Mouse (Mus musculus) brain, embryonic 14.5 days (tissue): Measurements from ENCODE around the gene Gm47985. TPM values are rescaled to one million over a fixed set of nuclear protein-coding genes. Genes with fewer than 3 reads are reported as not detected.

Experiments
- DNase-seq: peaks from one replicate; pipeline ENCODE4 v3.0.0-alpha.2; 2011; ENCODE audit warnings: low read depth
- CTCF ChIP-seq: fragments of 200-500 bp; IDR thresholded peaks from 2 replicates; pipeline ENCODE4 v1.5.1; 2012; ENCODE audit warnings: inconsistent platforms, mild to moderate bottlenecking, moderate library complexity, borderline replicate concordance; ENCODE audit not compliant: insufficient read depth, insufficient read length; ENCODE audit errors: extremely low read depth
- POLR2A ChIP-seq: fragments of 200-500 bp; IDR thresholded peaks from 2 replicates; pipeline ENCODE4 v1.6.1; 2012; ENCODE audit warnings: mild to moderate bottlenecking, inconsistent platforms, borderline replicate concordance; ENCODE audit not compliant: poor library complexity, insufficient read depth, insufficient read length, severe bottlenecking; ENCODE audit errors: extremely low read depth
- polyA plus RNA-seq: library from polyadenylated mRNA; depleted of rRNA; stranded (reverse); fragments of >200 nt; gene quantifications from 2 replicates; pipeline ENCODE4 v1.2.3, GENCODE M21; 2012; rRNA removed

Gm47985 gene
- polyA plus RNA-seq, 1 experiment = not detected

DNA sequence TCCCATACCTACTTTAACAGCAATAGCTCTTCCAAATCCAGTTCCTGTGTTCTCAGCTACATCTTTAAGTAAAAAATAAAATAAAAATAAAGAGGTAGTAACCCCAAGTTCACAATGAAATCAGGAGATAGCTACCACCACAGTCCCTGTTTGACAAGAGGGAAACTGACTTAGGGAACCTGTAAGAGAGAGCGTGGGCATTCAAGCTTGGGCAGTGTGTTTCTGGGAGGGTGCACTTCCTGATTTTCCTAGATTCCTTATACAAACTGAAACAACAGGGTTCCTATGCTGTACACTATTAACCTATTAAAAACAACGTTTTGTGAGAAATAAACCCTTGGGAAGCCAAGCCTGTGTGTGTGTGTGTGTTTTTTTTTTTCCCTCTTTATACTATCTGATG is 32.5 kb downstream of the Gm47985 start:
- no peak for DNase-seq
- no peak for TF ChIP-seq CTCF
- no peak for TF ChIP-seq POLR2A

DNA sequence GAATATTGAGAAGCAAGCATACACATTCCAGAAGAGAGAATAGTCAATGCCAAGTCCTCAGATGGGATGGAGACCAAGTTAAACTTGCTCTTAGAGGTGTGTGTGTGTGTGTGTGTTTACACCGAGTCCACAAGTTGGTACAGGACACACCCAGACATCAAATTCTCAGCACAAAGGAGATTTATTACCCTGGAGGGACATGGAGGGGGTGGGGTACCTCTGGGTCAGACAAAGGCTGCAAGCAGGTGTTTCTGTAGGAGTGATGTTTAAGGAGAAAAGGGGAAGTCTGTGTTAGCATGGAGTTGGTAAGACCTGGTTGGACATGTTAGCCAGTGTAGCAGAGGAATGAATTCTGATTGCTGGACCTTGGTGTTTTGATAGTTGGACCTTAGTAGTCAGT is 33.6 kb downstream of the Gm47985 start:
- DNase-seq = no peak
- TF ChIP-seq CTCF (no peak), POLR2A (no peak)

DNA sequence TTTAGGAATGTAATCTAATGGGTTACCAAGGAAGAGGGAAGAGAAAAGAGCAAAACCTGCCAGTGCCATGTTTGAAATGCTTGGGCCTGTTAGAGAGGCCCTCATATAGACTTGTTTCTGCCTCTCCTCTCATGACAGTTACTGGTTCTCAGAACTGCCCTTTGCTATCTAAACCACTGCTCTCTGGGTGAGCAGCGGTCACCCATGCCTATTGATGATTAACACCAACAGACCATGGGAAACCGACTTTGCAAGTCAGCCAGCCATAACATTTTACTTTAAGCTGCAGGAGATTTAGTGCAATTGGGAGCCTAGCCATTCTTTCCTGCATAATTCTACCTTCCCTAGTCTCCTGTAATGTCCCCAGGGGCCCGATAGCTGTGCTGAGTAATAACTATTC is 34.1 kb downstream of the Gm47985 start:
- TF ChIP-seq POLR2A (no peak), CTCF (no peak)
- DNase-seq = no peak

DNA sequence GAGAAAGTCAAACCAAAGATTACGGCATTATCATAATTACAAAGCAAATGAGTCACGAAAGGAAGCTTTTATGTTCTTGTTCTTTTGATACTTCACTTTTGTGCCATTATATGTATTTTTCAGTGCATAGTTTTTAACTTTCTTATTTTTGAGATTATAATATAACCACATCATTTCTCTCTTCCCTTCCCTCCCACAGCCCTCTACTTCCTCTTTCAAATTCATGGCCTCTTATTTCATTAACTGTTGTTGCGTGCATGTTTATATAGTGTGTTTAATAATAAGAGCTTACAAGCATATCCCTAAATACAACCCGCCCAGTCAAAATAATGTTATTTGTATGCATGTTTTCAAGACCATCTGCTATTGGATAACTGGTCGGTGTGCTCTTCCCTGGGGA is 36.7 kb downstream of the Gm47985 start:
- no peak for TF ChIP-seq POLR2A
- no peak for TF ChIP-seq CTCF
- DNase-seq = no peak

DNA sequence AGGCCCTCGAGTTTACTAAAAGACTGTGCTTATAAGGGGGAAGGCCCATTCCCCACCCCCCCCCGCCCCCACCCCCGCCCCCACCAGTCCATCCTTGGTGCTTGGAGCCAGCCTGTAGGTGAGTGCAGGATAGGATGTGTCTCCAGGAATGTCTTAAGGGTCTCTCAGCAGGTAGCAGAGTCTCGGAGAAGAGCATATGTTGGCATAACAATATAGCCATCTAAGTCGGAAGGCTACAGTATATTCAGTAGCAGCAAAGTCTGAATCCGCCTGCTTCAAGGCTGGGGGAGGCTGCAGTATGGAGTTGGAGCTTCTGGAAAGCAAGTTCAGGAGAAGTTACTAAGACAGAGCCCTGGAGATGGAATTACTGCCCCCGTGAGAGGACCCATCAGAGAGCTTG is 37.8 kb downstream of the Gm47985 start:
- DNase-seq = no peak
- TF ChIP-seq POLR2A (no peak), CTCF (no peak)

DNA sequence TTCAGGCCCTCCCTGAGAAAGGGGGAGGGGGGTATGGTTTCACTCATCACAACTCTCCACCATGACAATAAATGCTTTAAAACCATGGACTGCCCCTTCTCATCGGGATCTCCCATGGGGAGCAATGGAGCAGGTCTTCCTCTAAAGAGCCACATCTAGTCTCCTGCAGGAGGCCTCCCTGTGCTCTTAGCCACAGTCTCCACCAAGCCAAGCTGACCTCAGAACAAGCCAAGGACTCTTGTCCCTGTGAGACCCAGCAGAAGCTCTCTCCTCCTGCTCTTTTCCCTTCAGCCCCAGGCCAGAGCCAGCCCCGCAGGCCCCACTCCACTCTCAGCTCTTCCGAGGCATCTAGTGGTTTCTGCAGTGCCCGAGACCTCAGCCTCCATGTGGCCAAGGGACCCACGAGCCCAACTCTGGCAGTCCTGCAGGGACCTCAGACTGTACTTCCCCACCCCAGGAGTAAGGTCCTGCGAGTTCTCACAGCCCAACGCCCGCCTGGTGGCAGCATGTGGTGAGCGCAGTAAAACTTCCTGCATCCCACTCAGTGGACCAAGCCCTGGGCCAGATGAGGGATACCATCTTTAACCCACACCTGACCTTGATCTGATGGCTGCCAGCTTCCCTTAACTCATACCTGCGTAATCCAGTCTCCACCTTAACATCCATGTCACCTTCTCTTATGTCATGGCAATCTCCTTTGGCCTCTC is 40.4 kb downstream of the Gm47985 start:
- TF ChIP-seq CTCF (no peak), POLR2A (no peak)
- no peak for DNase-seq

DNA sequence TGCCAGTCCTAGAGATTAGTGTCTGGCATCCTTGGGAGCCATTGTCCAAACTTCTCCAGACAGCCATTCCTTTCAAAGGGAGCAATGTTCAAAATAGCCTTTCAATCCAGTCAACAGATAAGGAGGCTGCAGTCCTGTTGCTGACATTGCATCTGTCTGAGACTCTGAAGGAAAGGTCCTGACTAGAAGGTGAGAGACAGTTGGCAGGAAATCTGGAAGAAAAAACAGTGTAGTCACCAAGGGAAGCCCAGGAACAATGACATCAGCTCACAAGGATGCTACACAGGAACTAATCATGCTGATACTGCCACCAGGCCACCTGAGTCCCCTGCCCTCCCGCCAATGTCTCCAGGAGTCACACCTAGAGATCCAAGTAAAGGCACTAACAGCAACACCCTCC is 41.0 kb downstream of the Gm47985 start:
- no peak for TF ChIP-seq POLR2A
- no peak for TF ChIP-seq CTCF
- DNase-seq = no peak

DNA sequence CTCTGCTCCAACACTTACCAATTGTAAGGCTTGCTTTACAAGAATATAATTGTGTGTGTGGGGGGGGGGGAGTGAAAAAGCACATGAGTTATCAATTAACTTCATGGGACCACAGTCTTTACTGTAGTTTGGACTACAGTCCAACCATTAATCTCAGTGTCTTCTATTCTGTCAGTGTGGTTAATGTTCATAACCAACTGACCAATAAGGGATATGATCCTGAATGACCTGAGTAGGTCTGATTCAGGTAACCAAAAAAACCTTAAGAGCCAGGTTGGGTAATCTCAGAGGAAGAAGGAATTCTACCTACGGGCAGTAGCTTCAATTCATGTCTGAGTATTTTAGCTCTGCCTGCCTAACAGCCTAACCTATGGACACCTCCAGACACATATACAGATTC is 42.2 kb downstream of the Gm47985 start:
- TF ChIP-seq POLR2A (no peak), CTCF (no peak)
- DNase-seq = no peak

DNA sequence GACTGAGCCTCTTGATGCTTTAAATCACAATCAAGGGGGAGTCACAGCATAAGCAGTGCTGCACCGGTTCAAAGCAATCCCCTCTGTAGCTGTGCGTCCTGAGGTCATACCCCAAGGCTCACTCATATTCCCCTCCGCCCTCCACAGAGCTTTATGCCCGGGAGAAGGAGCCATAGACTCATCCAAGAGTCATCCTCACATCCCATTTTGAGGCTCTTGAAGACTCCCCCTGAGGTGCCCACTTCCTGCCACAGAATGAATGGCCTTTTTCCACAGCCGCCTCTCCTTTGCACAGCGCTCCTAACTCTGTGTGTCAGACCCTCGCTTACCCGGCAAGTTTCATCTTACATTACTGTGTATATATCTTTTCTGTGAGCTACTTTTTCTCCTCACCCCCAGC is 45.2 kb downstream of the Gm47985 start:
- no peak for DNase-seq
- no peak for TF ChIP-seq POLR2A
- no peak for TF ChIP-seq CTCF

DNA sequence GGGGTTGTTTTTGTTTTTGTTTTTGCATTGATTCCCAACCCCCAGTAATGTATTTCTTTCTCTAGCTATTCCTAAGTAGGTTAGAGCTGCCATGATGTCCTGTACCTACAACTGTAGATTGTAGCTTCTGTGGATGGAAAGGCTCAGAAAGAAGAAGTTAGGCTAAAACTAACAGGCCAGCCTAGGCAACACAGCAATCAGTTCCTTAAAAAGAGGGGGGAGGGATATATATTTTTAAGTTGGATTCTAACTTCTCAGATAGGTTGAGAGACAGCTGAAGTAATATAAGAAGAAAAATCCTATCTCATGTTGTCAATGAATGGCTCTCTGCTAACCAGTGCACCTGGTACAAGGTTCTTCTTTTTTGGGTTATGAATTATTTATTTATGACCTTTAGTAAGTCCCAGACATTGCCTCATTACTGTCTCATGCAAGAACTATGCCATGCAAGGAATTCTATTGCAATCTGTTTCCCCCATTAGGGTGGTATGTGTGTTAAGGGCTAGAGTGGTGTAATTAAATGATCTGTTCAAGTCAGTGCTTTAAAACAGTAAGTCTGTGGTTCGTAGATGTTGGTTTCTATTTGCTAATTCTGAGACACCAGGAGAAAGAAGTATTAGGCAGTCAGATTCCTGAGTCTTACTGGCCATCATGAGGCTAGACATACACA is 46.1 kb downstream of the Gm47985 start:
- no peak for TF ChIP-seq POLR2A
- TF ChIP-seq CTCF = no peak
- DNase-seq = no peak

DNA sequence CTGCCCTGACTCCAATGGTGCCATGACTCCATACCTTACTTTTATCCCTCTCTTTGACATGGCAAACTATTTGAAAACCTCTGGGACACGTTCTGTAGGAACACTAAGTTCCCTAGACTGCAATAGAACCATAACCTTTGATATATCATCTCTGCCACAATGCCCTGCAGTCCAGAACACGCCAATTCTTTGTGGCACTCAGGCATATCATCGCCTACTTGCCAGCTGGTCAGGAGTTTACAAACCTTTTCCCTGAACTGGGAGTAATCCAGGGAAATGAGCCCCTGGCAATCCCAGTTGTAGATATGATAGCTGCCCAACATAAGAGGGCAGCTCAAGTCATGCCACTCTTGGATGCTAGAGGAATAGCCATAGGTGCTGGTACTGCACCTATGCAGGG is 50.0 kb downstream of the Gm47985 start:
- DNase-seq = no peak
- TF ChIP-seq POLR2A (no peak), CTCF (no peak)

DNA sequence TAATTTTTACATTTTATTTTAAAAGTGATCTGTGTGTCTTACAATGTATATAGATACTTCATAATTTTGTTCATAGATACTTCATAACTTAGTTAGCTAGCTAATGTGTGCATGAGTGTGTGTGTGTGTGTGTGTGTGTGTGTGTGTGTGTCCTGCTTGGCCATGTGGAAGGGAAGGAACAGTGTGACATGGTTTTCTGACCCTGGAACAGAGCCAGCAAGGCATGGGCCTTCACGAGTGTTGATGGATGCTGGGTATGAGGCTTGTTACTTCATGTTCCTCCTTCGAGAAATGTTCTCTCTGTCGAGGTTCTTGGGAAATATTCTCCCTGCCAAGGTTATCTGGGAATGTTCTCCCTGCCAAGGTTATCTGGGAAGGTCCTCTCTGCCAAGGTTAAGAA is 51.4 kb downstream of the Gm47985 start:
- TF ChIP-seq CTCF (no peak), POLR2A (no peak)
- no peak for DNase-seq

Other genes starting within 250 kb of the Gm47985 start
- gene Hmcn1, start 189.1 kb upstream of the Gm47985 start, polyA plus RNA-seq = 5.8 and 7.2 TPM in 2 replicates
- gene Gm8947, start 9.8 kb downstream of the Gm47985 start, polyA plus RNA-seq = not detected in 2 replicates
- gene Gm47995, start 15.9 kb downstream of the Gm47985 start, polyA plus RNA-seq = not detected in 2 replicates
- not detected in 2 replicates for gene 3110040M04Rik, start 21.6 kb downstream of the Gm47985 start, polyA plus RNA-seq
- gene Gm47996, start 27.6 kb downstream of the Gm47985 start, polyA plus RNA-seq = 0.08 TPM in 1 of 2 replicates, not detected in the other
- gene Ivns1abp, start 161.9 kb downstream of the Gm47985 start, polyA plus RNA-seq = 203 and 240 TPM in 2 replicates
- gene Swt1, start 245.9 kb downstream of the Gm47985 start, polyA plus RNA-seq = 12.0 and 15.0 TPM in 2 replicates
- 33.2 and 33.6 TPM in 2 replicates for gene Trmt1l, start 246.0 kb downstream of the Gm47985 start, polyA plus RNA-seq